Mouse (Mus musculus): ENCODE measurements around the gene Tbc1d2.

DNA sequence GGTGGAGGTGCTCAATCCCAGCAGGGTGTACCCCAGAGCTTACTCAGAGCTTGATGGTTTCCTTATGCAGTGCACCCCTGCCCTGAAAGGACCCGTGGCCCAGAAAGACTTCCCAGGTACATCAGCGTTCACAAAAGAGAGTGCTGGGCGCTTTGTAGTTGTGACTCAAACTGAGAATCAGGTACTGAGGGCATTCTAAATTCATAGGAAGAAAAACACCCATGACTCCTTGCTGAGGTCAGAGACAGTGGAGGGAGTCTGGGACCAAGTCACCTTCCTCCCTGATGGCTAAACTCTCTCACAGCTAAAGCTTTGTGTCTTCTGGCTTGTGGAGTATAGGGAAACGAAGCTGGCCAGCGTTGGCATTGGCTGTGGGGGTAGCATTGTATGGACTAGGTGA, 16.4 kb upstream of the Tbc1d2 start:
- TF ChIP-seq POLR2A (IDR thresholded peaks at IDR 0.05; ENCODE audit: insufficient read depth, low read depth, low read length) (no peak), CTCF (IDR thresholded peaks at IDR 0.05) (no peak)
